Mouse (Mus musculus): Measurements from ENCODE around the gene Mpc1. TPM values are rescaled to one million over a fixed set of nuclear protein-coding genes. Genes with fewer than 3 reads are reported as not detected.

The Mpc1 gene
- total and polyA plus RNA-seq, 2 experiments from 2014 or later: 306 to 559 TPM

GRCm38 (mm10) chr17:8277266-8277665 is 5.4 kb upstream of the Mpc1 start:
- Histone ChIP-seq H3K27ac (ENCODE audit: low read depth, low read length) (no peak overlapping the region), H3K4me1 (ENCODE audit: insufficient read depth) (no peaks in the 10 kb centered on the region), H3K27me3 (ENCODE audit: insufficient read depth, low read length) (no peaks in the 10 kb centered on the region; the same call in 1 of the 2 replicates), H3K4me2 (ENCODE audit: low read depth) (no peak overlapping the region), H3K36me3 (ENCODE audit: insufficient read depth) (no peaks in the 10 kb centered on the region), H3K9ac (no peak overlapping the region), H3K4me3 (ENCODE audit: low read depth, low read length) (no peak overlapping the region), H3K9me3 (ENCODE audit: low read length) (no peaks in the 10 kb centered on the region)
- no peak for DNase-seq
- TF ChIP-seq CTCF (IDR thresholded peaks at IDR 0.05; ENCODE audit: low read depth): no peak
- ATAC-seq: no peak
- 60% methylated on average over 3 of the region's 3 CpGs for whole genome bisulfite sequencing

GRCm38 (mm10) chr17:8278356-8278755 is 4.3 kb upstream of the Mpc1 start:
- Histone ChIP-seq H3K27ac (ENCODE audit: low read depth, low read length) (no peak overlapping the region), H3K4me2 (ENCODE audit: low read depth) (no peak overlapping the region), H3K9me3 (ENCODE audit: low read length) (no peaks in the 10 kb centered on the region), H3K4me1 (ENCODE audit: insufficient read depth) (no peaks in the 10 kb centered on the region), H3K4me3 (ENCODE audit: low read depth, low read length) (no peak overlapping the region), H3K36me3 (ENCODE audit: insufficient read depth) (no peaks in the 10 kb centered on the region), H3K27me3 (ENCODE audit: insufficient read depth, low read length) (no peaks in the 10 kb centered on the region; the same call in 1 of the 2 replicates), H3K9ac (no peak overlapping the region)
- WGBS: 65% methylated on average over 3 of the region's 3 CpGs
- ATAC-seq: no peak
- no peak for TF ChIP-seq CTCF (IDR thresholded peaks at IDR 0.05; ENCODE audit: low read depth)
- no peak for DNase-seq

GRCm38 (mm10) chr17:8283526-8284253 is 986 bp downstream of the Mpc1 start:
- H3K9me3 ChIP-seq (ENCODE audit: low read length): no peaks in the 10 kb centered on the region
- peak; percentile 98 for DNase-seq
- H3K4me1 ChIP-seq (ENCODE audit: insufficient read depth): peaks cover 12% of the 10 kb centered on the region
- peak overlapping the region; percentile 93 for H3K9ac ChIP-seq
- H3K4me2 ChIP-seq (ENCODE audit: low read depth): peak overlapping the region; percentile 97
- H3K27ac ChIP-seq (ENCODE audit: low read depth, low read length): peak overlapping the region; percentile 98
- under 1% methylated on average over 76 of the region's 77 CpGs for WGBS
- H3K4me3 ChIP-seq (ENCODE audit: low read depth, low read length): peak overlapping the region; percentile 85
- peak; percentile 98 for ATAC-seq
- TF ChIP-seq CTCF (IDR thresholded peaks at IDR 0.05; ENCODE audit: low read depth): peak; percentile 58; the same call in 1 of the 2 replicates
- no peaks in the 10 kb centered on the region for H3K36me3 ChIP-seq (ENCODE audit: insufficient read depth)
- no peaks in the 10 kb centered on the region for H3K27me3 ChIP-seq (ENCODE audit: insufficient read depth, low read length)

- DNase-seq (no peak), ATAC-seq (peak; percentile 4)
- WGBS: 2% methylated on average over 32 of the region's 32 CpGs
- H3K36me3 ChIP-seq (ENCODE audit: insufficient read depth): peaks cover 4% of the 10 kb centered on the region; the same call in 1 of the 2 replicates
- peak overlapping the region; percentile 98 for H3K27ac ChIP-seq (ENCODE audit: low read depth, low read length)
- no peak; the same call in 1 of the 2 replicates for TF ChIP-seq CTCF (IDR thresholded peaks at IDR 0.05; ENCODE audit: low read depth)
- H3K4me1 ChIP-seq (ENCODE audit: insufficient read depth): peaks cover 12% of the 10 kb centered on the region
- H3K4me2 ChIP-seq (ENCODE audit: low read depth): peak overlapping the region; percentile 97
- H3K9ac ChIP-seq: peak overlapping the region; percentile 93
- H3K27me3 ChIP-seq (ENCODE audit: insufficient read depth, low read length): no peaks in the 10 kb centered on the region
- H3K9me3 ChIP-seq (ENCODE audit: low read length): no peaks in the 10 kb centered on the region
- peak overlapping the region; percentile 85 for H3K4me3 ChIP-seq (ENCODE audit: low read depth, low read length)
Observed at GRCm38 (mm10) chr17:8284254-8284661, 1.6 kb downstream of the Mpc1 start.

- ATAC-seq (no peak), DNase-seq (no peak)
- no peaks in the 10 kb centered on the region for H3K9me3 ChIP-seq (ENCODE audit: low read length)
- H3K4me1 ChIP-seq (ENCODE audit: insufficient read depth): peaks cover 12% of the 10 kb centered on the region
- WGBS: 50% methylated on average over 8 of the region's 8 CpGs
- no peak overlapping the region for H3K27ac ChIP-seq (ENCODE audit: low read depth, low read length)
- no peaks in the 10 kb centered on the region for H3K27me3 ChIP-seq (ENCODE audit: insufficient read depth, low read length)
- no peak for TF ChIP-seq CTCF (IDR thresholded peaks at IDR 0.05; ENCODE audit: low read depth)
- H3K4me3 ChIP-seq (ENCODE audit: low read depth, low read length): peak overlapping the region; percentile 85
- peak overlapping the region; percentile 97 for H3K4me2 ChIP-seq (ENCODE audit: low read depth)
- peak overlapping the region; percentile 93 for H3K9ac ChIP-seq
- peaks cover 4% of the 10 kb centered on the region; the same call in 1 of the 2 replicates for H3K36me3 ChIP-seq (ENCODE audit: insufficient read depth)
Observed at GRCm38 (mm10) chr17:8285056-8285455, 2.4 kb downstream of the Mpc1 start.

GRCm38 (mm10) chr17:8286987-8287386 is 4.3 kb downstream of the Mpc1 start:
- DNase-seq (no peak), ATAC-seq (no peak)
- TF ChIP-seq CTCF (IDR thresholded peaks at IDR 0.05; ENCODE audit: low read depth): no peak
- 85% methylated on average over 4 of the region's 4 CpGs for WGBS
- Histone ChIP-seq H3K4me1 (ENCODE audit: insufficient read depth) (peaks cover 12% of the 10 kb centered on the region), H3K27ac (ENCODE audit: low read depth, low read length) (no peak overlapping the region), H3K4me2 (ENCODE audit: low read depth) (no peak overlapping the region), H3K9me3 (ENCODE audit: low read length) (no peaks in the 10 kb centered on the region), H3K27me3 (ENCODE audit: insufficient read depth, low read length) (no peaks in the 10 kb centered on the region), H3K9ac (no peak overlapping the region), H3K36me3 (ENCODE audit: insufficient read depth) (peaks cover 4% of the 10 kb centered on the region; the same call in 1 of the 2 replicates), H3K4me3 (ENCODE audit: low read depth, low read length) (no peak overlapping the region)

- 92% methylated on average over 3 of the region's 3 CpGs for WGBS
- Histone ChIP-seq H3K27me3 (ENCODE audit: insufficient read depth, low read length) (no peaks in the 10 kb centered on the region), H3K4me2 (ENCODE audit: low read depth) (no peak overlapping the region), H3K9me3 (ENCODE audit: low read length) (no peaks in the 10 kb centered on the region), H3K4me3 (ENCODE audit: low read depth, low read length) (no peak overlapping the region), H3K9ac (no peak overlapping the region), H3K27ac (ENCODE audit: low read depth, low read length) (no peak overlapping the region), H3K36me3 (ENCODE audit: insufficient read depth) (peaks cover 13% of the 10 kb centered on the region; the same call in 1 of the 2 replicates), H3K4me1 (ENCODE audit: insufficient read depth) (peaks cover 7% of the 10 kb centered on the region)
- ATAC-seq (no peak), DNase-seq (no peak)
- TF ChIP-seq CTCF (IDR thresholded peaks at IDR 0.05; ENCODE audit: low read depth): no peak
Observed at GRCm38 (mm10) chr17:8289993-8290679, 7.4 kb downstream of the Mpc1 start.
